Mouse (Mus musculus): ENCODE measurements around the gene Fmc1. TPM values are rescaled to one million over a fixed set of nuclear protein-coding genes. Genes with fewer than 3 reads are reported as not detected.
A peak's percentile ranks its signal among the peaks of the same experiment; 100 is the strongest.
"Not testable (repeated sequence)": the region's sequence is repeated elsewhere in the genome, so short reads cannot be mapped to it uniquely, and the experiment has no call there.

Gene Fmc1
- 100 to 1,000 TPM in 3 of 4 experiments, 10 to 100 TPM in 1; 81.7 to 106 (median 104) TPM for total RNA-seq (2022)

GRCm38 (mm10) chr6:38533428-38534405 is at the start of gene Fmc1:
TSS of gene Fmc1 (plus strand) at chr6:38533502.
- peak; percentile 99 for DNase-seq

- peak; percentile 16 for DNase-seq
Observed at GRCm38 (mm10) chr6:38492550-38492949, 40.8 kb upstream of the Fmc1 start.

DNA sequence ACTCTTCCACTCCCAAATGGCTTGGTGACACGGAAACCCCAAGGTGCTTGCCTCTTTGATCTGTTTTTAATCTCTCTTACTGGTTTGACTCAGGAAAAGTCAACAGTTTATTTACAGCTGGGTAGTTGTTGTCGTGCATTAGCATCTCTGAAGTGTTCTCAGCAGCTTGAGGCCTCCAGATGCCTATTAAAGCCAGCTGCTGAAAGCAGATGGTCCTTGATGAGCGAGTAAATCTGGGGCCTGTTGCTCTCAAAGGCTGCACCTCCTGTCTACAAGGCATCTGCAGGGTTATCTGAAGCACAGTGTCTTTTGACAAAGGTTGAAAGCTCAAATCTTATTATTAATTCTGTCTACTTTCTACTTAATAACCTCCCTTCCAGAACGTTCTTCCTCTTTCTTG is 37.7 kb upstream of the Fmc1 start:
- DNase-seq: no peak

- DNase-seq: no peak
Observed at GRCm38 (mm10) chr6:38512096-38512495, 21.2 kb upstream of the Fmc1 start.

GRCm38 (mm10) chr6:38512830-38513229 is 20.5 kb upstream of the Fmc1 start:
- DNase-seq: no peak

DNA sequence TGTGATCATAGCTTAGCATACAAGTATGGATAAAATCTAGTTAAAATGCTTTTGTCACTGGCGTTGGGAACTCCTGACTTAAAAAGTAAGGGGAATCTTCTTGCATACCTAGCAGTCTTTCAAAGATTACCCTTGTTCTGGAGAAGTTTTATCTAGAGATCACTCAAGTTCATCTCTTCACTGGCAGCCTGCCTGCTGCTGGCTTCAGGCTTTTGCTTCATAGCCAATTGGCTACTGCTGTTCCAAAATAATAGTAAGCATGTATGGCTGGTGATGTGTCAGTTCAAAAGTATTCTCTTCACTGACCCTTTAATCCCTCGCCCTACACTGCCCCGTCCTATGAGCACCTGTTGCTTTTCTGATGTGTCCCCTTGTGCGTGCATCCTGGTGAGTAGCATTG is 18.1 kb upstream of the Fmc1 start:
- no peak for DNase-seq

GRCm38 (mm10) chr6:38523851-38524250 is 9.5 kb upstream of the Fmc1 start:
- DNase-seq: no peak

- DNase-seq: no peak
Observed at GRCm38 (mm10) chr6:38531211-38531820, 2.0 kb upstream of the Fmc1 start.

GRCm38 (mm10) chr6:38532500-38533420 is 542 bp upstream of the Fmc1 start:
- no peak for DNase-seq

- DNase-seq: peak; percentile 95
Observed at GRCm38 (mm10) chr6:38534640-38535365, 1.5 kb downstream of the Fmc1 start.

DNA sequence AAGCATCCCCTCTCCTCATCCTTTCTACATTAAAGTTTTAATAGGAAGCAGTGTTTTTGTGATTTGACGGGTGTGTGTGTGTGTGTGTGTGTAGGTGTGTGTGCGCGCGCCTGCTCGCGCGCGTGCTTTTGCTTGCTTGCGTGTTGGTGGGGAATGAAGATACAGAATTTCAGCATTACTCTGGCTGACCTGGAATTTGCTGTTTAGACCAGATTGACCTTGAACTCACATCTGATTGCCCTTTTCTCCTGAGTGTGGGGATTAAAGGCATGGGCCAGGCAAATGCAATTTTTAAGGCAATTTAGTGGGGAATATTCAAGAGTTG is 2.0 kb downstream of the Fmc1 start:
- no peak for DNase-seq

GRCm38 (mm10) chr6:38535788-38536187 is 2.5 kb downstream of the Fmc1 start:
- DNase-seq: no peak

- not testable (repeated sequence) for DNase-seq
Observed at GRCm38 (mm10) chr6:38544141-38544540, 10.8 kb downstream of the Fmc1 start.

DNA sequence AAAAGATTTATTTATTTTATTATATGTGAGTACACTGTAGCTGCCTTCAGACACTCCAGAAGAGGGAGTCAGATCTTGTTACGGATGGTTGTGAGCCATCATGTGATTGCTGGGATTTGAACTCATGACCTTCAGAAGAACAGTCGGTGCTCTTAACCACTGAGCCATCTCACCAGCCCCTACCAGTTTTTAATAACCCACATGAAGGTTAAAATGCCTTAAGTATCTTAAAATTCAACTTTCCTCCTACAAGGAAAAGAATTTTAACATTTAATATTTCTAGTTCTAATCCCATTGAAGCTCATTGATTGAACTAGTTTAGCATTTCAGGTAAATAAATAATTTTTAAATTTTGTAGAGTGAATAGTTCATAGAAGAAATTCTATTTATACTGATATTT is 13.7 kb downstream of the Fmc1 start:
- DNase-seq: not testable (repeated sequence)

GRCm38 (mm10) chr6:38547707-38548106 is 14.4 kb downstream of the Fmc1 start:
- DNase-seq: no peak

GRCm38 (mm10) chr6:38548595-38548994 is 15.3 kb downstream of the Fmc1 start:
- DNase-seq: not testable (repeated sequence)

- not testable (repeated sequence) for DNase-seq
Observed at GRCm38 (mm10) chr6:38549840-38550239, 16.5 kb downstream of the Fmc1 start.

DNA sequence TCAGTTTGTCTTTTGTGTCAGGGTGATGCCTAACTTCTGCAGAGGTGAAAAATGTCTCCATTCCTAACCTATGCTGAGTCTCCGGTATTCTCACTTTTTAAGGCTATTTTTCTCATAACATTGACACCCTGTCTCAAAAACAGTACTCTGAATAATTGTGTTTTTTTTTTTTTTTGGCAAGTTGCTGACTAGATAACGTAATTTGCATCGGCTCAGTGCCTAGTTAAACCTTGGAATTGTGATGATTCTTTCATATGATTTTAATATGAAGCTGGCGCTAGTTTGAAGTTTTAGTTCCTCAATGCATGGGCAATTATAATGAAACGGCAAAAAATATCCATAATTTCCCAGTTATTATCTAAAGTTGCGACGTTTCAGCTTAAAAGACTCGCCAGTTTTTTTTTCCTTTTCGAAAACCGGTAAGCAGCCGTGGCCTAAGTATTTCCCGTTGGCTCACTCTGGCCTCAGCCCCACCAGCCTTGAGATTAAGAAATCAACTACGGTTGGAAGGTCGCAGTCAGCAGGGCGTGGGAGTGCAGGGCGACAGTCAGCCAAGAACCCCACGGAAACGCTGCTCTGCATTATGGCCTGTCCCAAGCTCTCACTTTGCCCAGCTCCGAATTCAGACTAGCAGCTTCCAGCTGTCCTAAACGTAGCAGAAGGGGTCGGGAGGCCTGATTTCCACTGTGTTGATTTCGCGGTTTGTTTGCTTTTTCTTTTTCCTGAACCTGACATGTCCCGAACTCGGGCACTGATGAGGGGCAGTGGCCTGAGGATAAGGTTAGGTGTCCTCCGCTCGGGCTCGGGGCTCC is 17.2 kb downstream of the Fmc1 start:
- peak; percentile 76 for DNase-seq

GRCm38 (mm10) chr6:38551062-38551988 is 18.0 kb downstream of the Fmc1 start, which contains the start of gene Luc7l2:
TSS of gene Luc7l2 (plus strand) at chr6:38551334.
- peak; percentile 94 for DNase-seq

Data from adrenal gland, adult 8-10 months (tissue).